Mouse (Mus musculus) adrenal gland, adult 18-20 months (tissue): ENCODE results near the gene Tmem108. TPM values are rescaled to one million over a fixed set of nuclear protein-coding genes. Genes with fewer than 3 reads are reported as not detected.

Experiments used
- DNase-seq, 2 experiments: peaks; one replicate each; pipeline ENCODE4 v3.0.0; 2021 to 2022; ENCODE audit warnings: low spot score in 2 of 2
- long read RNA-seq, 2 experiments: library from polyadenylated mRNA; stranded (forward); transcript quantifications; one replicate each; pipeline ENCODE4 v2.0.0; 2021
- total RNA-seq, 2 experiments: library from RNA; stranded (reverse); gene quantifications; 1 replicate in 1 of 2; 2 replicates in 1 of 2; pipeline ENCODE4 v1.2.3; 2021

Tmem108 gene
- 1 to 10 TPM; 3.7 TPM for total RNA-seq
- long read RNA-seq, experiment 1, partial matches to known transcripts: 0 of 3 reads
- long read RNA-seq, experiment 1, other reads (novel, unspliced or antisense): 1 of 3 reads
- long read RNA-seq, experiment 2, partial matches to known transcripts: 1 of 4 reads
- long read RNA-seq, experiment 2, other reads (novel, unspliced or antisense): 2 of 4 reads

DNA sequence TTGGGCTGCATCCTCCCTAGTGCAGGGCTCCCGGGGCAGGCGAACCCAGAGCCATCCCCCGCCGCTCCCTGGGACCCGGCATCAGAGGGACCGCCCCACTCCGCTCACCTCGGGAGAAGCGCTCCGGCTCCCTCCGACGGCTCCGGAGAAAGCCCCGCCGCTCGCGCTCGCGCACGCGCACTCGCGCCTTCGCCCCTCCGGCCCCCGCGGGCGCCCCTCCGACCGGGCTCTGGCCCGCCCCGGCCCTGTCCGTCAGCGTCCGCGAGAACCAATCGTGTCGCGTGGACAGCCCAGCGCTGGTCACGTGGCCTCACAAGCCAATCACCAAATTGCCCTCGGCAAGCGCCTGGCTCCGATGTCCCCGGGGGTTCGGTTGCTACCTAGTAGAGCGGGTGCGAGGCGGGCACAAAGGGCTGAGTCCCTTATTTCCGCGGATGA lies at the start of gene Tmem108:
Gene Tmem108, minus strand, starts transcription at position 191 of the 438 bp plus-strand sequence.
- peak; percentile 73 to 83 for DNase-seq

- no peak for DNase-seq
These were observed 27.4 kb upstream of the Tmem108 start for GRCm38 (mm10) chr9:103789029-103789428.

DNA sequence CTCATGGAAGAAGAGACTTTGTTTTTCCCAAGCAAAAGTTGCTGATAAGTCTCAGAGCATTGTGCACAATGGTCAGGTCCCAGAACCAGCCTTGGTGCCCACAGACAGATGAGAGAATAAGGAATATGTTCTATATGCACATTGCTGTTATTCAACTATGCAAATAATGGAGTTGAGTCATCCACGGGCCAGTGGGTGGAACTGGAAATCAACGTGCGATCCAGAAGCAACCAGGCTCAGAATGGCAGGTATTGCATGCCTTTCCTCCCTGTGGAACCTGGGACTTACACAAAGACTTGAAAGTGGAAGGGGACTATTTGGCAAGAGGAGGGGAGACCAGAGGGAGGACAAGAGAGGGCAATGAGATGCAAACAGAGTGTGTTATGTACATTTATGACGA lies 22.5 kb upstream of the Tmem108 start:
- no peak for DNase-seq

DNA sequence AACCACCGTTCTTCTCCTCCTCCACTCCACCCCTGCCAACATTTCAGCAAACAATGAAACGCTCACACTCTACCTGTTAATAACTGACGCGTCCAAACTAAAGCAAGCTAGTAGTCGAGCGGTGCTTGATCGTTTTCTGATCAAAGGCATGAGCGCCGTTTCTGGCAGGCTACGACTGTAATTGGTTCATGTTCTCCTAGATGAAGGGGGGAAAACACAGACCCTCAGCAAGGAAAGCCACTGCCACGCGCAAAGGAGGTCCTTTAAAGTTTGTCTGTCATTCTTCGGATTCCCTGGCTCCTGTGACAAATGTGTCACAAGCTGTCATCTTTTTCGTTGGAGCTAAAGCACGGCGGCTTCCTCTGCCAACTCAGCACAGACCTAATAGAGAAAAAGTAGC lies 21.6 kb upstream of the Tmem108 start:
- no peak for DNase-seq

- no peak for DNase-seq
These were observed 20.7 kb upstream of the Tmem108 start for GRCm38 (mm10) chr9:103782306-103782705.

DNA sequence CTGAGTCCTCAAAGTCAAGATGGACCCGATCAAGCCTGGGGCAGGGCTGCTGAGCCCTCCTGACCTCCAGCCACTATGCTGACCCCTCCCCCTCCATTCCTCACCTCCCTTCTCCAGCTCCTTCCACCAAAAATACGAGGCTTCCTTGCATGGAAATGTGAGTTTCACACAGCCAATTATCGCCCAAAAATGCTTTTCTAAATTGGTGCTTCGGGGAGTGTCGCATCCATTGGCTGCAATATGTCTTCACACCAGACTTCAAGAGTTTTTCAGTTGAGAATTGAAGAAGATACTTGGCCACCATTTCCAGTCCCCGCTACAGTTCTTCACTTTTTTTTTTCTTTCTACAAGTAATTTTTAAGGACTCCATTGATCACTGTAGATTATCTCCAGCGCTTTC lies 19.8 kb upstream of the Tmem108 start:
- no peak for DNase-seq

GRCm38 (mm10) chr9:103780598-103780997 lies 19.0 kb upstream of the Tmem108 start:
- no peak for DNase-seq

GRCm38 (mm10) chr9:103778185-103778584 lies 16.5 kb upstream of the Tmem108 start:
- no peak for DNase-seq

DNA sequence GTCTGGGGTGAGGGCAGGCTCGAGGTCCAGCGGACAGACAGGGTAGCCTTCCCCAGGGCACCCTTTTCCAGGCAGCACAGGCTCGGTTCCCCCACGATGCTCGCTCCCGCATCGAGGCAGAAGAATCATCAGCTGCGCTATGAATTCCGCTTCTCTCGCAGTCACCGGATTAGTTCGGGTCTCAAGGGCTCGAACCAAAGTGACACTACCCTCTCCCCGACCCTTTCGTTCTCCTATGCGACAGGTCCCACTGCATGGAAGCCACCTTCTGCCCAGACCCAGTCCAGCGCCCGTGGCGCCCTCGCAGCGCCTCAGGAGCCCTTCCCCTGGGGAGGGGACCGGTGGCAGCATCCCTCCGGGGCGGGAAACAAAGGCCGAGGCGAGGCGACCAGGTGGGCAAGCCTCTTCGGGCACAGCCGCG lies 476 bp downstream of the Tmem108 start:
- DNase-seq: no peak

DNA sequence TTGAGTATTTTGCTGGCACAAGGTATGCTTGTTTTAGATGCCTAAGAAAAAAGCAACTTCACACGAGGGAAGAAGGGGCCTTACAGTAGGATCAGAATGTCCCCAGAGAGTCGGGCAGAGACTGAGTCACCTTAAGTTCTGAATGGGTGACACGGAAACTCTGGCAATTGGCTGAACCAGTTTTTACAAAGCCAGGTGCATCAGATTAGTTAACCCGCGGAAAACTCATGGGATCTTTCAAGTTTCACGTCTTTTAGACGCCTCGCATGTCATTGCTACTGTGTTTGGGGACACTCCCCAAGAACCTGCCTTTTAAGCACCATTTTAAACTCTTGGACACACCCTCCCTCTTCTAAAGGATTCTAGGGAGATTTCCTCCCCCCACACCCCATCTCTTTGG lies 1.3 kb downstream of the Tmem108 start:
- DNase-seq: no peak

- DNase-seq: no peak
These were observed 1.8 kb downstream of the Tmem108 start for GRCm38 (mm10) chr9:103759829-103760228.

DNA sequence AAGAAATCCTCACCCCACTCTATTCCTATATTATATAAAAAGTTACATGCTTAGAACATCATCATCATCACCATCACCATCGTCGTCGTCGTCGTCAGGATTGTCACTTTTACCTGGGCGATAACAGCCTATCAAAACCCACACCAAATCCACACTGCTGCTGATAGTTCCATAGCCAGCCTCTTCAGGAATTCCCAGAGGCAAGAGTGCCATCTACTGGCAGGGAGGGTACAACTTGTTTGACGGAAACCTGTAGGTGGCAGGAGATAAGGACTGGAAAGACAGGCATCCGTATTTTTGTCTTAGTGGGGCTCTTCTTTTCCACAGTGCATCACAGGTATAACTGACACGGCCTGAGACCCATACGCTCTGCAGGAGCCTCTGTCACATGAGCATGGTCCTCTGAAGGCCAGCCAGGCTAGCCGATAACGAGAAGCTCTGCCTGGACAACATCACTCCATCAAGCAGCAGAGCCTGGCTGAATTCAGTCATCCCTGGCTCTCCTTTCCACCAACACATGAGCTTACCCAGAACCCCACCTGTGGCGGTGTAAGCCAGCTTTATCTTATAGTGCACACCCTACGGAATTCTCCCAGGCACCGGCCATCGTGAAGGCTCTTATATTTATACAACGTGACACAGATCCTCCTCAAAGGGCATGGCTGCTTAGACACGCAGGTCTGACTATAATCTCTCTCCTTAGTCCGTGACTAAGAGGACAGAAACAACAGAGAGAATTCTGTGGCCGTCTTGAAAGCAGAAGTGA lies 2.5 kb downstream of the Tmem108 start:
- peak; percentile 67 to 76 for DNase-seq

- DNase-seq: no peak
These were observed 3.4 kb downstream of the Tmem108 start for GRCm38 (mm10) chr9:103758246-103758645.

- DNase-seq: no peak
These were observed 9.0 kb downstream of the Tmem108 start for GRCm38 (mm10) chr9:103752618-103753017.

DNA sequence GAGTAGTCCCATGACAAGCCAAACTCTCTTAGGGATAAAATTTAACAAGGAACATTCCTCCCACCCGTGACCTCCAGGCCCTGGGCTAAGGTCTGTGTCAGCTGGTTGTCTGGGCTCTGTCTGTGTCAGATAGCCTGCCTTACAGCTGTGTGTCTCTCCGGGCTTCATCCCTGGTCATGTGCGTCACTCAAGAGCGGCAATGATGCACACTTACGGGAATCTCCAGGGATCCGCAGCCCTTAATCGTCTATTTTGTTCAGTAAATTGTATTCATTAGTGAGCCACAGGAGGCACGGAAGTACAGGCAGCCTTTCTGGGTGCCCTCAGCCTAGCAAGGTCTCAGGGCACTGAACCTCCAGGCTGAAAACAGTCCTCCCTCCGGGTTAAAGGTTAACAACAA lies 10.1 kb downstream of the Tmem108 start:
- DNase-seq: no peak

DNA sequence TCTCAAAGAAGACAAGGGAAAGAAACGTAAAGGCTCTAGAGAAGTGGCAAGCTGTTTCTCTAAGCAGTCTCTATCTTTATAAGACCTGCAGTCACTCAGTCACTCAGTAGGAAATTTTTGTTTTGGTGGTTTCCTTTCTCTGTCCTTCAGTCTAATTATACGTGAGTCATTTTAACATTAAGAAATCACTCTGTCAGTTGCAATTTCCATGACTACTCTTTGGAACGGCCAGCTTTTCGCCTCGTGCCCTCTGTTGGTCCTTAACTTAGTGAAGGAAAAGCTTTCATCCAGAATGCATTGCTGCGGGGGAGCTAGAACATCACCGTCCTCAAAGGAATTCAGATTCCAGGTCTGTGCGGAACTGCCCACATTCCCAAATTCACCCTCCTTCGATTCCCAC lies 11.1 kb downstream of the Tmem108 start:
- no peak for DNase-seq

- DNase-seq: no peak
These were observed 15.0 kb downstream of the Tmem108 start for GRCm38 (mm10) chr9:103746598-103746997.

DNA sequence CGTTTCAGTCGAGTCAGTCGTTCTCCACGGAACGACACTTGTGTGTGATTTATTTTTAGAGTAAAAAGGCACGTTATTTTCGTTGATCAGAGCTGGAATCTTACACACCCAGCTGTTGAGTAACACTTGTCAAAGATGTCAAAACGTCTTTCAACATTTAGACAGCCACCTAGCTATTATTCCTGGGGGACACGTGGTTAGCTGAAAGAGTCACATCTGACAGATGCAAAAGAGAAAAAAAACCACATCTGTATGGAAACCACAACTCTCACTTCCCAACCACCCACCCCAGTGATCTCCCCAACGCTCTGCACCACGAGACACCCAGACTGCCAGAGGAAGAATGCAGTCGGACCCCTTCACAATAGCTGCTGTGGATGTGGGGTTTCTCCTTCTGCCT lies 21.5 kb downstream of the Tmem108 start:
- no peak for DNase-seq

- no peak for DNase-seq
These were observed 22.6 kb downstream of the Tmem108 start for GRCm38 (mm10) chr9:103739062-103739461.

- no peak for DNase-seq
These were observed 31.9 kb downstream of the Tmem108 start for GRCm38 (mm10) chr9:103729716-103730115.

DNA sequence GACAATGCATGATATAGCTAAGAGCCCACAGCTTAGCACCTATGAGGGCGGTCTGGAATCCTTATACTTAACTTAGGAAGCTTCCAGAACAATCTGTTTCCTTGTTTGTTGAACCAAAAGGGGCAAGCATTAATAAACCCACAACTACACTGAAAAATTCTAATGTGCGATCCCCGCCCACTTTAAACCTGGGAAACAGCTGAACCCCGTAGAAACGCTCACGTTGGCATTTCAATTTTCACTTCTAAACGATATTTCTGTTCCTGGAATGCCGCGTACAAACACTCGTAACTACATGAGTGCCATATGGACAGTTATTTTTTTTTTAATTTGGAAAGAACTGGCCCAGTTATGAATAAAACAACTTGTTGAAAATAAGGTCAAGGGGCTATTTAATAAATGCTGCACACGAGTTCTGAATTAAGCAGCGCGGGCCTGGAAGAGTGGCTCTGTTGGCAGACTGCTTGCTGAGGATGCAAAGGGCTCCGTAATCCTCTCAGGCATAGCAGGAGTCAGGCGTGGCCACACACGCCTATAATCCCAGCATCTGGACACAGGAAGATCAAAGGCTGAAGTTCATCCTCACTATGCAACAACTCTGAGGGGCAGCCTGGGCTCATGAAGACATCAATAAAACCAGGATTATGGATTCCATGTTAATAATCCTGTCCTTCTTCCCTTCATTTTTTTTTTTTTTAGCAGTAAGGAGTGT lies 34.7 kb downstream of the Tmem108 start:
- no peak for DNase-seq

DNA sequence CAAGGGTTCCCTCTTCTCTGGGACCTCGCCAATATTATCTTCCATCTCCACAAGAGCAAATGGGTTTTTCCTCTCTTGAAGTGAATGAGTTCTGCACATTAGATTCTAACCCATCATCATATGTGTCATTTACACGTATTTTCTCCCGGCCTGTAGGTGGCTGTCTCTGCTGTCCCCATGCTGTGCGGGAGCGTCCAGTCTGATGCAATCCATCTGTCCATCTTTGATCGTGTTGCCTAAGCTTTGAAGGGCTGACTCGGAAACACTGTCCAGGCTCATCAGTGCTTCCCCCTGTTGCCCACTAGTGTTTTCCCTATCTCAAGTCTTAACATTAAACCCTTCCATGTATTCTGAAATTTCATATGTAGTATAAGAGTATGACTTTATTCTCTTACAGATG lies 36.1 kb downstream of the Tmem108 start:
- DNase-seq: no peak
